Mouse (Mus musculus) olfactory bulb, adult 2 months (tissue): ENCODE data around the gene Lsg1.

Experiments used
- CTCF ChIP-seq: fragments of 200-500 bp; IDR thresholded peaks from 2 replicates; pipeline ENCODE4 v1.5.1; 2012; ENCODE audit warnings: low read depth, mild to moderate bottlenecking, low read length, moderate library complexity; ENCODE audit not compliant: insufficient read depth
- POLR2A ChIP-seq: fragments of 200-500 bp; IDR thresholded peaks from 2 replicates; pipeline ENCODE4 v1.6.1; 2012; ENCODE audit warnings: mild to moderate bottlenecking, low read depth, low read length, moderate library complexity; ENCODE audit not compliant: insufficient read depth

- TF ChIP-seq POLR2A = no peak
- TF ChIP-seq CTCF = no peak
Observed at GRCm38 (mm10) chr16:30571378-30571777, 16.0 kb downstream of the Lsg1 start.
